Mouse (Mus musculus) neural tube, embryonic 13.5 days (tissue): ENCODE measurements around the gene Brd4. TPM values are rescaled to one million over a fixed set of nuclear protein-coding genes. Genes with fewer than 3 reads are reported as not detected.

Experiments
- ATAC-seq: fragments of 200-750 bp; cut with Nextera tagmentation; 2 replicates; pipeline ENCODE4 v1.8.0; 2017; ENCODE audit warnings: low read depth, mild to moderate bottlenecking, moderate TSS enrichment, moderate library complexity
- H3K27ac ChIP-seq: fragments of 300-500 bp; sonication (generic); replicated peaks from 2 replicates; pipeline ENCODE4 v1.5.1; 2015; ENCODE audit warnings: moderate library complexity, mild to moderate bottlenecking, inconsistent platforms
- H3K27me3 ChIP-seq: fragments of 300-500 bp; sonication (generic); 2 replicates; pipeline ENCODE4 v1.6.1; 2015; ENCODE audit warnings: mild to moderate bottlenecking, inconsistent platforms
- H3K36me3 ChIP-seq: fragments of 300-500 bp; sonication (generic); 2 replicates; pipeline ENCODE4 v1.6.1; 2015; ENCODE audit warnings: mild to moderate bottlenecking, inconsistent platforms
- H3K4me1 ChIP-seq: fragments of 300-500 bp; sonication (generic); replicated peaks from 2 replicates; pipeline ENCODE4 v1.6.1; 2015; ENCODE audit warnings: inconsistent platforms
- H3K4me2 ChIP-seq: fragments of 300-500 bp; sonication (generic); 2 replicates; pipeline ENCODE4 v1.6.1; 2015; ENCODE audit warnings: inconsistent platforms, mild to moderate bottlenecking, moderate library complexity
- H3K4me3 ChIP-seq: fragments of 300-500 bp; sonication (generic); 2 replicates; pipeline ENCODE4 v1.5.1; 2015; ENCODE audit warnings: mild to moderate bottlenecking, inconsistent platforms
- H3K9ac ChIP-seq: fragments of 300-500 bp; sonication (generic); 2 replicates; pipeline ENCODE4 v1.6.1; 2015; ENCODE audit warnings: moderate library complexity, mild to moderate bottlenecking, inconsistent platforms
- H3K9me3 ChIP-seq: fragments of 300-500 bp; sonication (generic); 2 replicates; pipeline ENCODE4 v1.6.1; 2016; ENCODE audit warnings: inconsistent platforms
- WGBS: fragments of 180-500 bp; shearing (Covaris S2); methylation state at CpG from one replicate; pipeline ENCODE4 v1.1.7; 2015; 5-methylcytosine and 5-hydroxymethylcytosine counted together
- polyA plus RNA-seq: library from polyadenylated mRNA; unstranded; fragments of >200 nt; fragmentation: Nextera tagmentation; extraction: Ambion mirVana; gene quantifications from 2 replicates; pipeline ENCODE4 v1.2.1, GENCODE M21; 2015

The Brd4 gene
- polyA plus RNA-seq, 1 experiment from 2014 or later, result 87.7 TPM

DNA sequence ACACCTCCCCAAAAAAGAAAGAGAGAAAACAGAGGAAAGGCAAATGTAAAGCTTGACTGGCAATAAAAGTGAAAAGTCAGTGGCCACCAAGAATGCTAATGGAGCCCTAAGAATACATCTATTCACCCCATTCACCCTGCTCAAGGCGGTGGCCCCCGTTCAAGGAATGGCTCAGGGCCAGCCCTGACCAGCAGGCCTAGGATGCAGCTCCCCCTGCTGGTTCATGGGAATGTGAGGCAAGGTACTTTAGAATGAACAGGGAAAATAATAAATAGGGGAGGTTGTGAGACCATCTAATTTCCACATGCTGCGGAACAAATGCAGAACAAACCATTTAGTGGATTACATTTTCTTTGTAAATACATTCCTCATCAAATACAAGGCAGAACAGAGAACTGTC, 74.8 kb downstream of the Brd4 start:
- Histone ChIP-seq H3K27me3 (no peaks in the 10 kb centered on the region), H3K4me1 (peaks cover 18% of the 10 kb centered on the region; the same call in 1 of the 2 replicates), H3K9ac (no peak overlapping the region), H3K4me3 (no peak overlapping the region), H3K4me2 (no peak overlapping the region), H3K27ac (0 out of 2 replicates have a peak overlapping the region, but pooled peaks have one; percentile 59), H3K9me3 (no peaks in the 10 kb centered on the region), H3K36me3 (peaks cover 97% of the 10 kb centered on the region)
- peak; percentile 58; the same call in 1 of the 2 replicates for ATAC-seq
- WGBS, result 33% methylated on average over 3 of the region's 3 CpGs

DNA sequence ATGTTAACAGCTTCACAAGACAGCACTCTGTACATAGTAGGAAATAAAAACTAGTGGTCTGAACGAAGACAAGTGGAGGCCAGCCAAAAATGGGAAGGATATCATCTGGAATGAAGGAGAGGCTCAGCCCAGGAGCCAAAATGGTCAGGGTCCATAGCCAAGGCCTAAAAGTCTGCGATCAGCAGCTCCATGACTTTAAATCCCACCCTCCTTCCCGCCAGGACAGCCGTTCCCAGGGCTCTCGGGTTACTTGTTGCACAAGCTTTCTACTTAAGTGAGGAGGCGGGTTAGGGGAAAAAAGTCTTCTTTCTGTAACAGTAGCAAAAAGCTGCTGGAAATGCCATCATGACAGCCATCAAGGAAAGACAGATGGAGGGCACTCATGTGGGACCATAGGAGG, 75.4 kb downstream of the Brd4 start:
- peak overlapping the region; percentile 59 for H3K27ac ChIP-seq
- ATAC-seq, result no peak
- no peak overlapping the region for H3K9ac ChIP-seq
- no peaks in the 10 kb centered on the region for H3K27me3 ChIP-seq
- H3K4me3 ChIP-seq, result no peak overlapping the region
- peaks cover 18% of the 10 kb centered on the region; the same call in 1 of the 2 replicates for H3K4me1 ChIP-seq
- H3K4me2 ChIP-seq, result no peak overlapping the region
- whole genome bisulfite sequencing, result 69% methylated on average over 6 of the region's 6 CpGs
- H3K36me3 ChIP-seq, result peaks cover 97% of the 10 kb centered on the region
- H3K9me3 ChIP-seq, result no peaks in the 10 kb centered on the region

DNA sequence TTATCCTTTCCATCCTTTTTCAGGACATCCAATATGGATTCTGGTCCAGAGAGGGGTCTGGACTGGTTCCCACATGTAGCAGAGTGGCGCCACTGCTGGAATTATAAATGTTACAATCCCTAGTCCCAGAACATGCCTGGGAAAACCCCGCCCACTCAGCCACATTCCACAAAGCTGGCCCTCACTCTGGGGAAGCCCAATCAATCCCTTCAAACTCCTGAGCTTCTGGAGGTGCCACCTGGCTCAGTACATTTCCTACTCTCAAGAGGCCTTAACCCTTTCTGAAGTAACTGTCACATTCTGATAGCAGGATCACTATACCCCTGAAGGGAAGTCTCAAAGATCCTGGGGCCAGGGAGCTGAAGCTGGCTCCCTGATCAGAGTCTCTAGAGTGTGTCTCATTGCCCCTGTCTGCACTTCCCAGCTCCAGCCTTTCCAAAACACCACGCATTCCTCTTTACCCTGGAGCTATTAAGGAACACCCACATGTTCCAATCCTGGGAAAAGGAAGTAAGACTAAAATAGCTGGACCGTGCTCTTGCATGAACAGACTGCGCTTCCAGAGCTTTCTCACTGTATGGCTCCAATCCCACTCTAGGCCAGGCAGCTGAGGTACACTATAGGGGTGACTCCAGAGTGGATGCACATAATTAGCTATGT, 76.8 kb downstream of the Brd4 start:
- Histone ChIP-seq H3K4me2 (no peak overlapping the region), H3K4me1 (peaks cover 18% of the 10 kb centered on the region; the same call in 1 of the 2 replicates), H3K4me3 (no peak overlapping the region), H3K27me3 (no peaks in the 10 kb centered on the region), H3K9ac (no peak overlapping the region), H3K9me3 (no peaks in the 10 kb centered on the region), H3K36me3 (peaks cover 97% of the 10 kb centered on the region), H3K27ac (peak overlapping the region; percentile 29; the same call in 1 of the 2 replicates)
- 85% methylated on average over 5 of the region's 5 CpGs for WGBS
- no peak for ATAC-seq

DNA sequence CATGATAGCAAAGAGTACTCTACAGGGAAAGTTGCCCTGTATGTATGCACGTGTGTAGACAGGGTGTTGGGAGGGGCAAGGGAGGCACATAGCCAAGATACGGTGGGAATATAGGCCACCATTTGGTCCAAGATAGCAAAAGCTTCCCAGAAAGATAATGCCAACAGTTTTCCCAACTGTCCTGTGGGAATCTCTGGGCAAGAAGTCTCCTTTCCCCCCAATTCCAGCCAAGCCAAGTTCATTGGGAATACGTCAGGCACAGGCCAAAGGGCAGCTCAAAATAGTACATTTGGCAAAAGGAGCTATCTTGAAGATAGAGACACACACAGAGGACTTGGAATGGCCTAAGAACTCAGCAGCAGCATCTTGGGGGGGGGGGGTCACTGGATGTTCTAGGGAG, 79.2 kb downstream of the Brd4 start:
- Histone ChIP-seq H3K36me3 (peaks cover 97% of the 10 kb centered on the region), H3K9ac (no peak overlapping the region), H3K4me3 (no peak overlapping the region), H3K4me2 (no peak overlapping the region), H3K9me3 (no peaks in the 10 kb centered on the region), H3K27me3 (no peaks in the 10 kb centered on the region), H3K27ac (no peak overlapping the region), H3K4me1 (peaks cover 18% of the 10 kb centered on the region; the same call in 1 of the 2 replicates)
- ATAC-seq, result no peak
- 93% methylated on average over 3 of the region's 3 CpGs for WGBS

DNA sequence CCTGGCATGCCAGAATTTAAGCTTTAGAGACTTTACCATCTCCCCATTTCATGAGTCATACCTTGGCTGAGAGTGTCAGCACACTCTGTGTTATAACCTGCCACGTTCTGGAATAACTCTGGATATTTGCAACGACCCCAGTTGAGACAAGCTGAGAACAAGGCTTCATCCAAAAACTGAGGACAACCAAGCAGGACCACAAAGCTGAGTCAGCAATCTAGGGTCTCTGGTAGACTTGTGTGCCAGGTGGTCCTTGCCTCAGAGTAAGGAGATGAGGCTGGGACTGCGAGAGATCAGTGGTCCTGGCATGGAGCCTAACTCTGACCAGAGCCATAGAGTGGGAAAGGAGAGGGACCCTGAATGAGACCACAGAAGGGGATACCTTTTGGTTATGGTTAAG, 81.5 kb downstream of the Brd4 start:
- 91% methylated on average over 3 of the region's 3 CpGs for WGBS
- H3K4me1 ChIP-seq, result 0 out of 2 replicates have a peak, but pooled peaks cover 4% of the 10 kb centered on the region
- peaks cover 99% of the 10 kb centered on the region for H3K36me3 ChIP-seq
- no peak overlapping the region for H3K4me3 ChIP-seq
- no peaks in the 10 kb centered on the region for H3K9me3 ChIP-seq
- no peak overlapping the region for H3K4me2 ChIP-seq
- H3K27me3 ChIP-seq, result no peaks in the 10 kb centered on the region
- H3K9ac ChIP-seq, result no peak overlapping the region
- no peak overlapping the region for H3K27ac ChIP-seq
- no peak for ATAC-seq

DNA sequence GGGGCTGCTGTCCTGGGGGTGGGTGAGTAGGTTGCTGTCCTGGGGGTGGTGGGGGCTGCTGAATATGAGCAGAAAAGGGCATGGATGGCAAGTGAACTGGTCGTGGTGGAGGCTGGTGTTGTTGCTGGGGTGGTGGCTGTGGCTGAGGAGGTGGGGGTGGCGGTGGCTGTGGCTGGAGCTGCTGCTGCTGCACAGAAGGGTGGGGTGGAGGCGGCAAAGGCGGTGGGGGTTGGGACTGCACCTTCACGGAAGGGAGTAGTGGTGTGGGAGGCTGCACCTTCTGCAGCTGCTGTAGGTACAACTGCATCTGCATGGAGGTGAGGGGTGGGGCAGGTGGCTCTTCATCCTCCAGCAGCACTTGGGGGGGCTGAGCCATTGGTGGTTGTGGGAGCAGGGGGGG, 83.4 kb downstream of the Brd4 start:
- Histone ChIP-seq H3K9me3 (no peaks in the 10 kb centered on the region), H3K9ac (no peak overlapping the region), H3K4me1 (no peaks in the 10 kb centered on the region), H3K36me3 (peaks cover 99% of the 10 kb centered on the region), H3K27ac (no peak overlapping the region), H3K27me3 (no peaks in the 10 kb centered on the region), H3K4me3 (no peak overlapping the region), H3K4me2 (no peak overlapping the region)
- ATAC-seq, result no peak
- 81% methylated on average over 4 of the region's 5 CpGs for WGBS

DNA sequence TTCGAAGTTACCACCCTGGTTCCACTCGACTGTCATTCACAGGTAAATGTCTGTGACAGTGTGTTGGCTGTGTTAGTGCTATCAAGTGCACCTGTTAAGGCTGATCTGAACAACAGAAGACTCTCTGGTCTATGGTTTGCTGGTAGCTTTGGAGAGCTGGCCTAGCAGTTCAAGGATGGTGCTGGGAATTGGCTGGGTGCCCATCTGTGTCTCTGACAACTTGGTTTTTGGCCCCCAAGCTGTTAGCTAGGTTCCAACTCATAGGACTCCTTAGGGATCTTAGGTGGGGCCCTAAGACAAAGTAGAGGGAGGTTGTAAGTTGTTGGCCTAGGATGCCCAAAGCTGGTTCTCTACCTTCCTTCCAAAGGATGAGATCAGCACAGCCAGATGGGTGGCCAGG, 84.7 kb downstream of the Brd4 start:
- Histone ChIP-seq H3K9ac (no peak overlapping the region), H3K27ac (no peak overlapping the region), H3K4me2 (no peak overlapping the region), H3K27me3 (no peaks in the 10 kb centered on the region), H3K4me3 (no peak overlapping the region), H3K4me1 (no peaks in the 10 kb centered on the region), H3K9me3 (no peaks in the 10 kb centered on the region), H3K36me3 (peaks cover 95% of the 10 kb centered on the region)
- 90% methylated on average over 2 of the region's 2 CpGs for WGBS
- no peak for ATAC-seq

DNA sequence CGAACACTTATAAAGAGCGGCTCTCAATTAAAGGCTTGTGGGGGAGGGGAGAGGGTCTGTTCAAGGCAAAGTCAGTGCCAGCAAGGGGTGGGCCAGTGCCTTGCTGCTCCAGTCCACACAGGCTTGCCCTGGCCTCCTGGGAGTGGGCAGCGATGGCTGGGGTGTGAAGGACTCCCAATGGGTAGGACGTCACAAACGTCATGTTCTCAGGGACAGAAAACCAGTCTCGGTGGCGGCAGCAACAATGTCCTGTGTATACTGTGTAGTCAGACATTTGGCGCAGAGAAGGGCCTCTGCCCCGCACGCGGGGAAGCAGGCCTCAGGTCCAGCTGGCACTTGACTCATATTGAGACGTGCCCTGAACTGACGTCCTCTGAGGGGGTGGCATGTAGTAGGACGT, 87.4 kb downstream of the Brd4 start:
- H3K9ac ChIP-seq, result no peak overlapping the region
- peaks cover 69% of the 10 kb centered on the region for H3K36me3 ChIP-seq
- H3K4me2 ChIP-seq, result no peak overlapping the region
- H3K4me3 ChIP-seq, result no peak overlapping the region
- no peaks in the 10 kb centered on the region for H3K4me1 ChIP-seq
- H3K27ac ChIP-seq, result no peak overlapping the region
- WGBS, result 85% methylated on average over 14 of the region's 14 CpGs
- no peaks in the 10 kb centered on the region for H3K27me3 ChIP-seq
- no peaks in the 10 kb centered on the region for H3K9me3 ChIP-seq
- no peak for ATAC-seq

DNA sequence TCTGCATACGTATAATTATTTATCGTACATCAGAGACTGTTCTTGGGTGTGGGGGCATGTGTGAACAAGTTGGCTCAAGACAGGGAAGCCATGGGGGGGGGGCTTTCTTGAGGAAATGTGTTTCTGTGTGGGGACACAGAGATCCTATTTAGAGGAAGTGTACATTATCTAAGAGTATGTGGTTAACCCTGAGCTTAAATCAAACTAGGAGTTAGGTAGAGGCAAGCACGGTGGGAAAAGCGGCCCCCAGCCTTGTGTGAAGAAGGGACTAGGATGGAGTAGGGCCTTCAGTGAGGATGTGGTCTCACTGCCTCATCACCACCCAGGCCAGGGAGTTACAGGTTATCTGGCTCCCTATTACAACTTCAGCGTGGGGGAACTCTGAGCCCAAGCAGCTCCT, 88.8 kb downstream of the Brd4 start:
- no peak overlapping the region for H3K4me3 ChIP-seq

DNA sequence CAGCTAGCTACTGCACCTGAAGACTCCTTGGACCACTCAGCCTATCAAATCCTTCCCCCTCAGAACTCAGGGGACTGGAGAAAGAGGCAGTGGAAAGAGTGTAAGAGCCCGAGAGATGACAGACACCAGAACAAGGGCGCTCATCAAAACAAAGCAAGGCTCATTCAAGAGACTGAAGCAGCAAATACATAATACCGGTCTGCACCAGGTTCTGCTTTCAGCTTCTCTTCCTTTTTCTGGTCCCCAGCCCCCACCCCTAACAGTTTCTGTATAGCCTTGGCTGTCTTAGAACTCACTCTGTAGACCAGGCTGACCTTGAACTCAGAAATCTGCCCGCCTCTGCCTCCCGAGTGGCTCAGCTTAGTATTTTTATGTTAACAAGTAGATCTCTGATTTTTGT, 91.5 kb downstream of the Brd4 start:
- Histone ChIP-seq H3K4me3 (no peak overlapping the region), H3K27ac (no peak overlapping the region), H3K4me1 (peaks cover 14% of the 10 kb centered on the region), H3K27me3 (peaks cover 26% of the 10 kb centered on the region), H3K4me2 (no peak overlapping the region), H3K9ac (no peak overlapping the region), H3K9me3 (no peaks in the 10 kb centered on the region), H3K36me3 (peaks cover 28% of the 10 kb centered on the region)
- 81% methylated on average over 5 of the region's 5 CpGs for WGBS
- ATAC-seq, result no peak

More for the DNA sequence above, 88.8 kb downstream of the Brd4 start:
- Histone ChIP-seq H3K4me1 (no peaks in the 10 kb centered on the region), H3K4me2 (no peak overlapping the region), H3K9ac (no peak overlapping the region), H3K9me3 (no peaks in the 10 kb centered on the region), H3K27ac (no peak overlapping the region), H3K27me3 (no peaks in the 10 kb centered on the region), H3K36me3 (peaks cover 55% of the 10 kb centered on the region)
- WGBS, result 94% methylated on average over 5 of the region's 5 CpGs
- ATAC-seq, result no peak

DNA sequence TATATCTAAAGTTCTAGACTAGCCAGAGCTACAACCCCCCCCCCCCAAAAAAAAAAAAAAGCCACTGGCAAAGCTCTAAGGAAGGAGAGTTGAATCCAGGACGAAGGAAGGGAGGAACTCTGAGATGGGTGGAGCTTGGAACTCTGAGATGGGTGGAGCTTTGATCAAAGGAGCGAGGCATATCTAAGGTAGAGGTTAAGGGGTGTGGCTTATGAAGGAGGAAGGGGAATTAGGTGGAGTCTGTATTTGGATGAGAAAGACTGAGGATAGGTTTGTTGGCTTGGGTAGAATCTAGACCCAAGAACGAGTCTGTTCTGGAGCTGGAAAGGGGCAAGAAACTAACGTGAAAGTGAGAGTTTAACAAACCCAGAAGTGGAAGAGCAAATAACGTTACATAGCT, 94.7 kb downstream of the Brd4 start:
- no peak for ATAC-seq
- H3K4me1 ChIP-seq, result peaks cover 14% of the 10 kb centered on the region
- peaks cover 27% of the 10 kb centered on the region for H3K27me3 ChIP-seq
- H3K36me3 ChIP-seq, result no peaks in the 10 kb centered on the region
- WGBS, result 17% methylated on average over 5 of the region's 5 CpGs
- no peak overlapping the region for H3K27ac ChIP-seq
- H3K9ac ChIP-seq, result no peak overlapping the region
- H3K4me3 ChIP-seq, result no peak overlapping the region
- H3K4me2 ChIP-seq, result peak overlapping the region; percentile 75
- no peaks in the 10 kb centered on the region for H3K9me3 ChIP-seq

DNA sequence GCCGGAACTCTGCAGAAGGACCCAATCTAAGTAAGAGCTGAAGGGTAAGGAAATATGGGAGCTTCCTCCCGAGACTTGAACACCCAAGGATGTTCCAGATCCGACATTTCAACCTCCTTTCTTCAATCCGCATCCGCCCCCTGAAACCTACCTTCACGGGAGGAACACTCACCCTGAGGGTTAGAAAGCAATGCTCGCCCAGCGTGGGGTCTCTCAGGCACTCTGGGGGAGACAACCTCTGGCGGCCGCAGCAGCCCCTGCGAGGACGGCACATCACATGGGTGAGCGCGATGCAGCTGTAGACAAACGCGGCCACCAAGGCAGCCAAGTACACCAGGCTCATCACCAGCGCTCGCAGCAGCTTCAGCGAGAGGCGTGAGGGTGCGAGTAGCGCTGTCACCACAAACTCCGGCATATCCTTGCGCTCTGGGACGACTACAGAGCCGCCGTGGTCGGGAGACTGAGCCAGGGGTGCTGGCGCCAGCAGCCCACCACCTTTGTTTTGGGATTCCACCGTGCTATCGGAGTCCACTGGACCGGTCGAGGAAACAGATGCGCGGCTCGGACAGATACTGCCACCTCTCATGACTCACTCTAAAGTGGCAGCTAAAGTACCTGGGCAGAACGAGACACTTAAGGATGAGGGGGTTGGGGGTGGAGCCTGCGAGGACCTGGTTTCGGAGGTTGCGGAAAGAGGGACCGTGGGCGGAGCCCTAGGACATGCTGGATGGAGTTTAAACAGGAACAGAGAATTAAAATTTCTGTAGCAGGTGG, 95.5 kb downstream of the Brd4 start, which contains the start of gene Ephx3:
TSS of gene Ephx3 (minus strand) at position 687 of the 774 bp plus-strand sequence.
- peak within 1 kb of the TSS; percentile 75 for H3K4me2 ChIP-seq
- peak within 1 kb of the TSS; percentile 37 for H3K4me3 ChIP-seq
- no peaks in the 10 kb centered on the region for H3K36me3 ChIP-seq
- peaks cover 14% of the 10 kb centered on the region for H3K4me1 ChIP-seq
- ATAC-seq, result peak; percentile 60; the same call in 1 of the 2 replicates
- H3K27ac ChIP-seq, result no peak within 1 kb of the TSS
- whole genome bisulfite sequencing, result 7% methylated on average over 42 of the region's 42 CpGs
- H3K27me3 ChIP-seq, result peaks cover 27% of the 10 kb centered on the region
- H3K9me3 ChIP-seq, result no peaks in the 10 kb centered on the region
- peak within 1 kb of the TSS; percentile 64 for H3K9ac ChIP-seq
